In genomic region chr11:43960348-43961105, GRCm38 (mm10) we compare ENCODE assay signal across 23 mouse cellular contexts. TPM values are rescaled to one million over a fixed set of nuclear protein-coding genes. Genes with fewer than 3 reads are reported as not detected.
A peak's percentile ranks its signal among the peaks of the same experiment; 100 is the strongest.
DNase-seq lines count a peak whose midpoint lies in the region; ATAC-seq and TF ChIP-seq lines count a peak whose summit lies in the region.
"Had no signal": no experiment of that assay in that cellular context is flagged by ENCODE, and none has a peak within 500 bp of the region (broad histone marks: within the 10 kb centered on the region; RNA-seq: fewer than 3 reads in every experiment).

No protein-coding gene starts in this region.

- H3K79me2 ChIP-seq in heart, adult 2 months (replicated peaks; ENCODE audit: control insufficient read depth, insufficient read depth, low read length): no peaks in the 10 kb centered on the region

- intact Hi-C loops in heart, adult 2 months (cut with DNase I): no loop called here

- H3K9me3 ChIP-seq in liver, embryonic 14.5 days (ENCODE audit: control insufficient read depth, low read length): no peaks in the 10 kb centered on the region
- no peaks in the 10 kb centered on the region for H3K9me3 ChIP-seq in stomach, postnatal 0 days (ENCODE audit: control insufficient read depth, low read length)
- H3K9me3 ChIP-seq: embryonic facial prominence, embryonic 10.5 days; forebrain, embryonic 13.5 days; heart, embryonic 15.5 days; limb, embryonic 15.5 days; neural tube, embryonic 12.5 days had no signal

- WGBS in heart, adult 2 months: 62% methylated on average over 5 of the region's 5 CpGs
- WGBS in liver, embryonic 14.5 days (ENCODE audit: insufficient replicate concordance): 61% methylated on average over 5 of the region's 5 CpGs
- WGBS in stomach, postnatal 0 days: 78% methylated on average over 5 of the region's 5 CpGs

- no peak for TF ChIP-seq EP300 in heart, adult 2 months (IDR thresholded peaks at IDR 0.05; ENCODE audit: insufficient read depth, low read depth, low read length)
- no peak for TF ChIP-seq EP300 in liver, embryonic 14.5 days (IDR thresholded peaks at IDR 0.05; ENCODE audit: low read depth)
- TF ChIP-seq EP300 in stomach, postnatal 0 days (optimal IDR thresholded peaks at IDR 0.05): no peak

- peak; percentile 22; the same call in 1 of the 2 replicates for TF ChIP-seq CTCF in heart, adult 2 months (IDR thresholded peaks at IDR 0.05)
- TF ChIP-seq CTCF in liver, embryonic 14.5 days (IDR thresholded peaks at IDR 0.05; ENCODE audit: low read depth): peak; percentile 7; the same call in 1 of the 2 replicates
- peak; percentile 45 for TF ChIP-seq CTCF in stomach, postnatal 0 days (IDR thresholded peaks at IDR 0.05; ENCODE audit: low read depth)

- TF ChIP-seq POLR2A in heart, adult 2 months (IDR thresholded peaks at IDR 0.05; ENCODE audit: insufficient read depth, low read depth, low read length): no peak

- H3K27ac ChIP-seq in heart, adult 2 months: peak overlapping the region; percentile 70
- H3K27ac ChIP-seq in liver, embryonic 14.5 days: no peak overlapping the region
- H3K27ac ChIP-seq in stomach, postnatal 0 days (replicated peaks): no peak overlapping the region
- H3K27ac ChIP-seq: embryonic facial prominence, embryonic 10.5 days; forebrain, embryonic 13.5 days; heart, embryonic 15.5 days; hindbrain, embryonic 14.5 days; limb, embryonic 15.5 days; neural tube, embryonic 12.5 days had no signal

- no peaks in the 10 kb centered on the region for H3K27me3 ChIP-seq in heart, adult 2 months (ENCODE audit: control insufficient read depth, insufficient read depth, low read length)
- H3K27me3 ChIP-seq in liver, embryonic 14.5 days (ENCODE audit: control insufficient read depth, insufficient read depth, low read length): no peaks in the 10 kb centered on the region
- no peaks in the 10 kb centered on the region for H3K27me3 ChIP-seq in stomach, postnatal 0 days (ENCODE audit: control insufficient read depth, insufficient read depth, low read length)
- H3K27me3 ChIP-seq: forebrain, embryonic 13.5 days; heart, embryonic 15.5 days; limb, embryonic 15.5 days; neural tube, embryonic 12.5 days had no signal

- H3K4me1 ChIP-seq in heart, adult 2 months (ENCODE audit: control insufficient read depth, insufficient read depth, low read length): peaks cover 3% of the 10 kb centered on the region; the same call in 1 of the 2 replicates
- no peaks in the 10 kb centered on the region for H3K4me1 ChIP-seq in liver, embryonic 14.5 days (replicated peaks; ENCODE audit: control insufficient read depth in 2 of 2, insufficient read depth in 2 of 2, low read length in 1 of 2)
- no peaks in the 10 kb centered on the region for H3K4me1 ChIP-seq in stomach, postnatal 0 days (replicated peaks; ENCODE audit: control insufficient read depth, insufficient read depth)
- H3K4me1 ChIP-seq: forebrain, embryonic 13.5 days; limb, embryonic 15.5 days; neural tube, embryonic 12.5 days had no signal

- H3K36me3 ChIP-seq in heart, adult 2 months (ENCODE audit: control insufficient read depth, insufficient read depth, low read length): no peaks in the 10 kb centered on the region
- H3K36me3 ChIP-seq in liver, embryonic 14.5 days (replicated peaks; ENCODE audit: control insufficient read depth, insufficient read depth, low read depth): no peaks in the 10 kb centered on the region
- no peaks in the 10 kb centered on the region for H3K36me3 ChIP-seq in stomach, postnatal 0 days (ENCODE audit: control insufficient read depth, insufficient read depth, low read length)
- H3K36me3 ChIP-seq: embryonic facial prominence, embryonic 10.5 days; heart, embryonic 15.5 days; limb, embryonic 15.5 days; neural tube, embryonic 12.5 days had no signal

- H3K4me2 ChIP-seq in liver, embryonic 14.5 days (ENCODE audit: low read depth): no peak overlapping the region
- H3K4me2 ChIP-seq in stomach, postnatal 0 days (replicated peaks; ENCODE audit: low read depth): no peak overlapping the region
- H3K4me2 ChIP-seq: forebrain, embryonic 13.5 days; heart, embryonic 15.5 days; hindbrain, embryonic 14.5 days; limb, embryonic 15.5 days; neural tube, embryonic 12.5 days had no signal

- DNase-seq in heart, adult 2 months: no peak
- no peak for DNase-seq in heart, postnatal 4 days
- no peak for DNase-seq in liver, embryonic 14.5 days (ENCODE audit: low read depth in 3 of 3, low spot score in 3 of 3)
- DNase-seq in liver: no peak
- DNase-seq in R1 (ENCODE audit: low read depth, low spot score): peak; percentile 33
- no peak for DNase-seq in stomach, postnatal 0 days (ENCODE audit: low spot score)
- DNase-seq in thymus, postnatal 36 days: no peak
- DNase-seq in frontal cortex, postnatal 25 days (ENCODE audit: low spot score in 2 of 2): no peak
- DNase-seq: adrenal gland, adult 8-10 months; cerebellum, adult 11 months; cerebellum, postnatal 36 days; kidney, adult 11 months; kidney, postnatal 14 days; right cerebral cortex, postnatal 14 days; thymus, postnatal 25 days had no signal

- H3K4me3 ChIP-seq in heart, adult 2 months: no peak overlapping the region
- H3K4me3 ChIP-seq in liver, embryonic 14.5 days (ENCODE audit: insufficient read depth in 1 of 2, low read depth in 2 of 2, low read length in 2 of 2): no peak overlapping the region
- H3K4me3 ChIP-seq in stomach, postnatal 0 days (ENCODE audit: low read depth, low read length): no peak overlapping the region
- H3K4me3 ChIP-seq: embryonic facial prominence, embryonic 10.5 days; forebrain, embryonic 13.5 days; heart, embryonic 15.5 days; limb, embryonic 15.5 days; neural tube, embryonic 12.5 days had no signal

- no peak overlapping the region for H3K9ac ChIP-seq in heart, adult 2 months (ENCODE audit: low read depth, low read length)
- H3K9ac ChIP-seq in liver, embryonic 14.5 days (replicated peaks): no peak overlapping the region
- no peak overlapping the region for H3K9ac ChIP-seq in stomach, postnatal 0 days (ENCODE audit: low read length)
- H3K9ac ChIP-seq: forebrain, embryonic 13.5 days; heart, embryonic 15.5 days; hindbrain, embryonic 14.5 days; limb, embryonic 15.5 days; neural tube, embryonic 12.5 days had no signal

- ATAC-seq in liver, embryonic 14.5 days (ENCODE audit: insufficient read depth): no peak
- no peak for ATAC-seq in stomach, postnatal 0 days (ENCODE audit: low FRiP score, low TSS enrichment)
- ATAC-seq: forebrain, embryonic 13.5 days had no signal

RNA-seq across cellular contexts. Expression of gene Adra1b, which starts 59.5 kb away (rescaled TPM):
- 10 to 100 TPM; 39.3 to 50.5 TPM for total RNA-seq in heart, adult 2 months (2021)
- polyA plus RNA-seq in heart, adult 2 months (2012; rRNA removed): 58.3 and 77.7 TPM in 2 replicates
- 10 to 100 TPM; 37.0 to 39.2 TPM for total RNA-seq in heart, postnatal 4 days (2021)
- 8.3 and 9.7 TPM in 2 replicates for polyA plus RNA-seq in liver, embryonic 14.5 days (2012; rRNA removed)
- polyA plus RNA-seq in liver, embryonic 14.5 days (2014; fragmentation: Nextera tagmentation; extraction: Ambion mirVana): 1.7 and 2.1 TPM in 2 replicates
- 0.10 TPM in 2 replicates for polyA plus RNA-seq in stomach, postnatal 0 days (2015; fragmentation: Nextera tagmentation; extraction: Ambion mirVana)
- total RNA-seq: megakaryocyte-erythroid progenitor cell, adult 5-6 weeks; monocyte, adult 5-6 weeks had no signal
